Mouse (Mus musculus): ENCODE results near the gene C130050O18Rik. TPM values are rescaled to one million over a fixed set of nuclear protein-coding genes. Genes with fewer than 3 reads are reported as not detected.

Gene C130050O18Rik
- polyA plus RNA-seq, 1 experiment from 2014 or later, result 0.29 TPM

DNA sequence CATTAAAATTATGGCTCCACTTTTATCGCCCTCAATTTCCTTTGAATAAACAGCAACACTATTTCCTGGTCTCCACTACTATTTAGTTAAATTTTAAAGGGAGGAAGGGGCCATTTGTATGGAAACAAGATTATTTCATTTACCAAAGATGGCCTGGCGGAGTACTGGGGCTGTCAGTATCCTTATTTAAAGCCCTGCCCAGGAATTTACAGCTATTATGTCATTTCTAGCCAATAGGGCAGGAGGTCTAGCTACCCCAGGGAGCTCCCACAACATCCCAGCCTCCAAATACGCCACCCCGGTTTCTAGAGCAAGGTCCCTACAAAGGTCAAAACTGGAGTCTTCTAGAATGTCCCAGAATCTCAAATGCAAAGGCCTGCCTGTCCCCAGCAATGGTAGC lies 8.5 kb downstream of the C130050O18Rik start:
- no peak for ATAC-seq (ENCODE audit: low FRiP score)
- Histone ChIP-seq H3K9ac (ENCODE audit: low read length) (no peak overlapping the region), H3K36me3 (ENCODE audit: control insufficient read depth, insufficient read depth, low read length) (no peaks in the 10 kb centered on the region), H3K27me3 (ENCODE audit: control insufficient read depth, insufficient read depth, low read length) (no peaks in the 10 kb centered on the region), H3K4me2 (no peak overlapping the region), H3K4me3 (ENCODE audit: low read depth, low read length) (no peak overlapping the region), H3K9me3 (ENCODE audit: control insufficient read depth, low read length) (no peaks in the 10 kb centered on the region), H3K27ac (ENCODE audit: low read depth, low read length) (no peak overlapping the region), H3K4me1 (ENCODE audit: control insufficient read depth, insufficient read depth, low read length) (peaks cover 1% of the 10 kb centered on the region; the same call in 1 of the 2 replicates)
- WGBS, result 88% methylated on average over 4 of the region's 4 CpGs
- DNase-seq (ENCODE audit: low spot score, missing footprints), result no peak

DNA sequence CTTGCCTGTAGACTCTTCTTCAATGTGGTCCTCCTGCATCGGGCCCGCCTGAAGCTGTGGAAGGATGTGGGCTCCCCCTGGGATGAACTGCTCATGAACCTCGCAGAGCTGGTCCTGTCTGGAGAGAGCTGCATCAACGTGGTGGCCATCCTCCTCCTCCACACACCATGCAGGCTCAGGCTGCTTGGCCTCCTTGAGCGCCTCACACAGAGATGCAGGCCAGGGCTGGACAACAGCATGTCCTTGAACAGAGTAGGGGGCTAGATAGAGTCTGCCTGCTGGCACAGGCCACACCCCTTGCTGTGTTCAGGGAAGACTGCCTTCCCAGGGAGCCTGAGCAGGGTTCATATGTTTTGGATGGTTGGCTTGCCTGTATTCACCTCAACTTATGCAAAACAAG lies 9.9 kb downstream of the C130050O18Rik start:
- Histone ChIP-seq H3K9me3 (ENCODE audit: control insufficient read depth, low read length) (no peaks in the 10 kb centered on the region), H3K9ac (ENCODE audit: low read length) (no peak overlapping the region), H3K36me3 (ENCODE audit: control insufficient read depth, insufficient read depth, low read length) (no peaks in the 10 kb centered on the region), H3K4me2 (no peak overlapping the region), H3K4me1 (ENCODE audit: control insufficient read depth, insufficient read depth, low read length) (peaks cover 9% of the 10 kb centered on the region; the same call in 1 of the 2 replicates), H3K4me3 (ENCODE audit: low read depth, low read length) (no peak overlapping the region), H3K27ac (ENCODE audit: low read depth, low read length) (no peak overlapping the region), H3K27me3 (ENCODE audit: control insufficient read depth, insufficient read depth, low read length) (no peaks in the 10 kb centered on the region)
- WGBS, result 92% methylated on average over 5 of the region's 5 CpGs
- ATAC-seq (ENCODE audit: low FRiP score) (no peak), DNase-seq (ENCODE audit: low spot score, missing footprints) (no peak)

DNA sequence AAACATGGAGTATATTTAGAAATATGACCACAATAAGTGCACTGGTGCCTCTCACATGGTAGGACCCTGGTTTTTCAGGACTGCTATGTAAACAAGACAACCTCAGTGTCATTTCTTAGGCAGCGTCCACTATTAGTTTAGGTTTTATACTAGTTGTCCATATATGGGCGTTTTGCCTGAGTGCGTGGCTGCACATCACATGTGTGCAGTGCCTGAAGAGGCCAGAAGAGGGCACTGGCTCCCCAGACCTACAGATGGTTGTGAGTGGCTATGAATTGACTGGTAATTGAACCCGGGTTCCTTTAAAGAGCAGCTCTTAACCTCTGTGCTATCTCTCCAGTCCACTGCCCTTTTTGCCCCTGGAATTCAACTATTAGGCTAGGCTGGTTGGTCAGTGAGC lies 11.9 kb downstream of the C130050O18Rik start:
- WGBS, result 94% methylated on average over 4 of the region's 4 CpGs
- Histone ChIP-seq H3K4me3 (ENCODE audit: low read depth, low read length) (no peak overlapping the region), H3K4me2 (no peak overlapping the region), H3K9me3 (ENCODE audit: control insufficient read depth, low read length) (no peaks in the 10 kb centered on the region), H3K9ac (ENCODE audit: low read length) (no peak overlapping the region), H3K4me1 (ENCODE audit: control insufficient read depth, insufficient read depth, low read length) (peaks cover 9% of the 10 kb centered on the region; the same call in 1 of the 2 replicates), H3K27ac (ENCODE audit: low read depth, low read length) (no peak overlapping the region), H3K27me3 (ENCODE audit: control insufficient read depth, insufficient read depth, low read length) (no peaks in the 10 kb centered on the region), H3K36me3 (ENCODE audit: control insufficient read depth, insufficient read depth, low read length) (no peaks in the 10 kb centered on the region)
- DNase-seq (ENCODE audit: low spot score, missing footprints) (no peak), ATAC-seq (ENCODE audit: low FRiP score) (no peak)

DNA sequence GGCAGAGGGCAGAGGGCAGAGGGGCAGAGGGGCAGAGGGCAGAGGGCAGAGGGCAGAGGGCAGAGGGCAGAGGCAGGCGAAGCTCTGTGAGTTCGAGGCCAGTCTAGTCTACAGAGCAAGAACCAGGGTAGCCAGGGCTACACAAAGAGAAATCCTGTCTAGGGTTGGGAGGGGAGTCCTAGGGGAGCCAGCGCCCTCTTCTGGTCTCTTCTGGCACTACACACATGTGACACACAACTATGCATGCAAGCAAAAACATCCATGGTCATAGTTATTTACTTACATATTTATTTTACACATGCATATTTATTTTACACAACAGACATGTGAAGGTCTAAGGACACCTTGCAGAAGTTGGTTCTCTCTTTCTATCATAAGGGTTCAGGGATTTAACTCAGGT lies 12.4 kb downstream of the C130050O18Rik start:
- 86% methylated on average over 3 of the region's 3 CpGs for WGBS
- no peak overlapping the region for H3K9ac ChIP-seq (ENCODE audit: low read length)
- no peak for DNase-seq (ENCODE audit: low spot score, missing footprints)
- H3K4me2 ChIP-seq, result no peak overlapping the region
- ATAC-seq (ENCODE audit: low FRiP score), result no peak
- no peaks in the 10 kb centered on the region for H3K9me3 ChIP-seq (ENCODE audit: control insufficient read depth, low read length)
- H3K27me3 ChIP-seq (ENCODE audit: control insufficient read depth, insufficient read depth, low read length), result no peaks in the 10 kb centered on the region
- peaks cover 9% of the 10 kb centered on the region; the same call in 1 of the 2 replicates for H3K4me1 ChIP-seq (ENCODE audit: control insufficient read depth, insufficient read depth, low read length)
- no peak overlapping the region for H3K4me3 ChIP-seq (ENCODE audit: low read depth, low read length)
- H3K36me3 ChIP-seq (ENCODE audit: control insufficient read depth, insufficient read depth, low read length), result no peaks in the 10 kb centered on the region
- no peak overlapping the region for H3K27ac ChIP-seq (ENCODE audit: low read depth, low read length)

DNA sequence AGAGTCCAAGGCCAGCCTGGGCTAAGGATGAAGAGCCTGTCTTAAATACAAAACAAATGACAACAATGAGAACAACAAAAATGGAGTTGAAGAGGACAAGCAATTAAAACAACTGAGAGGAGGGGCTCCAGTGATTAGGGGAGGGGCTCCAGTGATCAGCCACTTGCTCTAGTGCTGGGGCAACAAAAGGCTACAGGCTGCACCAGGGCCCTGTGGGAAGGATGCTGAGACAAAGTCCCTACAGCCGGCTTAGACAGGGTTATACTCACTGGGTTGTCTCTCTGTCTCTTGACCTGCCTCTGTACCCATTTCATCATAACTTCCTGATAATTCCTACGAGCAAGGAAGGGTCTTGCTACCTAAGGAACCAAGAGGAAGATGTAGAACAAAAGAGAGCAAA lies 13.0 kb downstream of the C130050O18Rik start:
- Histone ChIP-seq H3K4me2 (no peak overlapping the region), H3K36me3 (ENCODE audit: control insufficient read depth, insufficient read depth, low read length) (no peaks in the 10 kb centered on the region), H3K4me3 (ENCODE audit: low read depth, low read length) (no peak overlapping the region), H3K27me3 (ENCODE audit: control insufficient read depth, insufficient read depth, low read length) (no peaks in the 10 kb centered on the region), H3K9ac (ENCODE audit: low read length) (no peak overlapping the region), H3K9me3 (ENCODE audit: control insufficient read depth, low read length) (no peaks in the 10 kb centered on the region), H3K27ac (ENCODE audit: low read depth, low read length) (peak overlapping the region; percentile 37; the same call in 1 of the 2 replicates), H3K4me1 (ENCODE audit: control insufficient read depth, insufficient read depth, low read length) (peaks cover 12% of the 10 kb centered on the region)
- DNase-seq (ENCODE audit: low spot score, missing footprints), result no peak
- no peak for ATAC-seq (ENCODE audit: low FRiP score)
- 62% methylated on average over 2 of the region's 2 CpGs for WGBS

DNA sequence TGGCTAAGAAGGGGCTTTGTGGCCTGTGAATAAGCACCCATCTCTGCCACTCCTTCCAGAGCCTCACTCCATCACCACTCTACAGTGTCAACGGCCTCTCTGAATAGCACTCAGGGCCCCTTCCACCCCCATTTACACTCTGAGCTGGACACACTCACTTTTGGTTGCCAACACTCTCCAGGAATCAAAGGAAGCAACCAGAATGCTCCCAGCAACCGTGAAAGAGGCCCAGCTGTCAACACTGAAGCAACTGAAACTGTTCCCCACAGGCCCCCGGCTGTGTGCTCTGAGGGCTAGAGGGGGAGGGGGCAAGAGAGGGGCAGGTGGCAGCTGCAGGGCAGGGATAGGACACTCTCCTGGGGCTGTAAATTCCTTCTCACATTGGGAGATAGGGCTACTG lies 13.6 kb downstream of the C130050O18Rik start:
- Histone ChIP-seq H3K4me3 (ENCODE audit: low read depth, low read length) (no peak overlapping the region), H3K4me2 (no peak overlapping the region), H3K9ac (ENCODE audit: low read length) (peak overlapping the region; percentile 34; the same call in 1 of the 2 replicates), H3K27ac (ENCODE audit: low read depth, low read length) (peak overlapping the region; percentile 37; the same call in 1 of the 2 replicates), H3K27me3 (ENCODE audit: control insufficient read depth, insufficient read depth, low read length) (no peaks in the 10 kb centered on the region), H3K4me1 (ENCODE audit: control insufficient read depth, insufficient read depth, low read length) (peaks cover 13% of the 10 kb centered on the region), H3K9me3 (ENCODE audit: control insufficient read depth, low read length) (no peaks in the 10 kb centered on the region), H3K36me3 (ENCODE audit: control insufficient read depth, insufficient read depth, low read length) (no peaks in the 10 kb centered on the region)
- peak; percentile 68 for ATAC-seq (ENCODE audit: low FRiP score)
- DNase-seq (ENCODE audit: low spot score, missing footprints), result no peak
- 29% methylated on average over 3 of the region's 3 CpGs for WGBS

DNA sequence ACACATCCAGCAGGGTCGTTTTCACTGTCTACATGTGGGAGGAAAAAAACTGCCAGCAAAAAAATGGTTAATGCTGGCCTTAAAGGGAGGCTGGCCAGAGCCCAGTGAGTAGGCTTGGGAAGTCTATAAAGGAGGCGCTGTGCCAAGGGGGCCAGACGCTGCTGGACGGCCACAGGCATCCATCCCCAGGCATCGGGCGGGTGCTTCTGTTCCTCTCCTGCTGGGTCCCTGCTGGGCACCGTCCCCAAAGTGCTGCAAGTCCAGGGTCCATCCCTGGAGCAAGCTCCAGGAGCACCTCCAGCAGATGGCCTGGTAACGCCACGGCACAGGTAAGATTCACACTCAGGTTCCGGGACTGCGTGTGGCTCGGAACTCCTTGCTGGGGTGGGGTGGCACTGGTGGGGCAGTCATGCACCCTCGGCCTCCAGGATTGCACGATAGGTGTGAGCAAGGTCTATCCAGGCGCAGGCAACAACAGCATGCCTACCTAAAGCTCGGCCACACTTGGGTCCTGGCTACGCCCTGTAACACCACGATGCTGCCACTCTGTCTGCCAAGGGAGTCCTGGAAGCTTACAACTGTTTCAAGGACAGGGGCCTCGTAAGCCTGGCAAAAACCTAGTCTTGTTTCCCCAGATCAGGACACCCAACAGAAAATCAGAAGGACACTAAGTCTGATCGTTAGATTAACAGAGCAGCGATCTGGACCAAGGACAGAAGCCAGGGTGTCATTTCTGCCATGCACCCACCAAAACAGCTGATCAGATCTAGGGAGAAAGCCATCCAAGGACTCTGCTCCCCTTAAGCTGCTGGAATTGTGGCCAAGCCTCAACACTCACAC lies 18.2 kb downstream of the C130050O18Rik start, which contains the start of gene Gper1:
Gene Gper1, plus strand, starts transcription at position 126 of the 840 bp plus-strand sequence.
- H3K9me3 ChIP-seq (ENCODE audit: control insufficient read depth, low read length), result no peaks in the 10 kb centered on the region
- ATAC-seq (ENCODE audit: low FRiP score), result no peak
- no peak within 1 kb of the TSS; the same call in 1 of the 2 replicates for H3K9ac ChIP-seq (ENCODE audit: low read length)
- H3K27ac ChIP-seq (ENCODE audit: low read depth, low read length), result no peak within 1 kb of the TSS
- no peak within 1 kb of the TSS for H3K4me3 ChIP-seq (ENCODE audit: low read depth, low read length)
- no peak within 1 kb of the TSS for H3K4me2 ChIP-seq
- H3K4me1 ChIP-seq (ENCODE audit: control insufficient read depth, insufficient read depth, low read length), result peaks cover 13% of the 10 kb centered on the region
- no peaks in the 10 kb centered on the region for H3K27me3 ChIP-seq (ENCODE audit: control insufficient read depth, insufficient read depth, low read length)
- no peak for DNase-seq (ENCODE audit: low spot score, missing footprints)
- no peaks in the 10 kb centered on the region for H3K36me3 ChIP-seq (ENCODE audit: control insufficient read depth, insufficient read depth, low read length)
- 61% methylated on average over 21 of the region's 21 CpGs for WGBS

DNA sequence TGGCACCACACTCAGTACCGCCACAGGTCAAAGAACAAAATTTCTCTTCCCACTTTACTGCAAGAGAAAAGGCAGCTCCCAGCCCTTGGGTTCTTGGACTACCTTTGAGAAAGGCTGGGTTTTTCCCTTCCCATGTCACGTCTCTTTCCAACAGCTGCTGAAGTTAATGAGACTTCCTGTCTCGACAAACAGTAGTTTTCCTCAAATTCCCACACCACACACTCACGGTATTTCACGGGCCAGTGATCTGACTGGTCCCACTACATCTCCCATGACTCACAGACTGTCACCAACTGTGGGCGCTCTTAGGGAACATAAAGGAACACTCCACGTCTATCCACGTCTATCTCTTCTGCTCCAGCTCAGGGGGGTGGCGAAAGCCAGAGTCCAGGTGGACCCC lies 20.1 kb downstream of the C130050O18Rik start:
- DNase-seq (ENCODE audit: low spot score, missing footprints) (no peak), ATAC-seq (ENCODE audit: low FRiP score) (no peak)
- H3K27ac ChIP-seq (ENCODE audit: low read depth, low read length), result no peak overlapping the region
- H3K4me3 ChIP-seq (ENCODE audit: low read depth, low read length), result no peak overlapping the region
- H3K27me3 ChIP-seq (ENCODE audit: control insufficient read depth, insufficient read depth, low read length), result no peaks in the 10 kb centered on the region
- peaks cover 4% of the 10 kb centered on the region for H3K4me1 ChIP-seq (ENCODE audit: control insufficient read depth, insufficient read depth, low read length)
- no peaks in the 10 kb centered on the region for H3K36me3 ChIP-seq (ENCODE audit: control insufficient read depth, insufficient read depth, low read length)
- no peak overlapping the region for H3K4me2 ChIP-seq
- no peaks in the 10 kb centered on the region for H3K9me3 ChIP-seq (ENCODE audit: control insufficient read depth, low read length)
- 91% methylated on average over 9 of the region's 9 CpGs for WGBS
- no peak overlapping the region for H3K9ac ChIP-seq (ENCODE audit: low read length)

DNA sequence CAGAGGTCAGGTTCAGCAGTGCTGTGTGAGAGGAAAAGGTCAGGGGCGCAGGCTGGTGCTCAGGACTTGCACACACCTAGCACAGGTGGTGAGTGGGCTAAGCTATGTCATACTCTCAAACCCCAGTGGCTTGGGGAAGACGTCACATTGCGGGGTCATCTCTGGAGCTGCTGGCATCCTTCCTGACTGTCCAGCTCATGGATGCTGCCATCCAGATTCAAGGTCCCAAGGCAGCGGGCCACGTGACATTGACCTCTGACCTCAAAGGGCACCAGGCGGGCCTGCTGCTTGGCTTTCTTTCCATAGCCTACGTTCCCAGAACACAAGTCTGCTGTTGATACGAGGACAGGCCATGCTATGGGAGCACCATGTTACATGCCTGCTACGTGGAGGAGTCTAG lies 21.9 kb downstream of the C130050O18Rik start:
- no peak for DNase-seq (ENCODE audit: low spot score, missing footprints)
- H3K9ac ChIP-seq (ENCODE audit: low read length), result no peak overlapping the region
- H3K4me1 ChIP-seq (ENCODE audit: control insufficient read depth, insufficient read depth, low read length), result peaks cover 4% of the 10 kb centered on the region
- no peak for ATAC-seq (ENCODE audit: low FRiP score)
- no peak overlapping the region for H3K27ac ChIP-seq (ENCODE audit: low read depth, low read length)
- no peaks in the 10 kb centered on the region for H3K36me3 ChIP-seq (ENCODE audit: control insufficient read depth, insufficient read depth, low read length)
- no peak overlapping the region for H3K4me2 ChIP-seq
- WGBS, result 87% methylated on average over 9 of the region's 9 CpGs
- no peaks in the 10 kb centered on the region for H3K27me3 ChIP-seq (ENCODE audit: control insufficient read depth, insufficient read depth, low read length)
- no peak overlapping the region for H3K4me3 ChIP-seq (ENCODE audit: low read depth, low read length)
- H3K9me3 ChIP-seq (ENCODE audit: control insufficient read depth, low read length), result no peaks in the 10 kb centered on the region
